Mouse (Mus musculus): ENCODE measurements around the gene Pet100. TPM values are rescaled to one million over a fixed set of nuclear protein-coding genes. Genes with fewer than 3 reads are reported as not detected.

The Pet100 gene
- polyA plus RNA-seq, 1 experiment from 2014 or later, result 94.0 TPM

DNA sequence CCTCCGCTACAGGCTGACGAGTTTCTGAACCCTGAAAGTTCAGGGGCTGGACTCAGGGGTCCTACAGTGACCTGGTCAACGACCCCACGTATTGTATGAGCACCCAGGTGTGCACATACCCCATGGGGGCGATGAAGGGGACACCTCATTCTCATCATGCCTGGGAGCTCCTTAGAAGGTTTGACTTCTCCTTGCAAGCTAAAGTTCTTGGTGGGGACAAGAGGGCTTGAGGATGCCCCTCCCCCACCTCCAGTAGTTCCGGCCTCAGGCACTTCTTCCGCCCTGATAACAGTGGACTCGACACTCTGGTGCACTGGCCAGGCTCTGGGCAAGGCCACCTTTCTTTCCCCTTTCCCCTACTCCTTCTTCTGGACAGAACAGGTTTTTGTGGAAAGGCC is 10.1 kb downstream of the Pet100 start:
- Histone ChIP-seq H3K27ac (replicated peaks) (peak overlapping the region; percentile 77), H3K4me1 (peaks cover 13% of the 10 kb centered on the region), H3K9me3 (replicated peaks) (no peaks in the 10 kb centered on the region), H3K27me3 (ENCODE audit: low read depth, poor library complexity, severe bottlenecking) (peaks cover 17% of the 10 kb centered on the region), H3K4me3 (peak overlapping the region; percentile 67), H3K36me3 (peaks cover 7% of the 10 kb centered on the region; the same call in 1 of the 2 replicates)
- DNase-seq (ENCODE audit: low spot score), result no peak
- 23% methylated on average over 8 of the region's 8 CpGs for WGBS

DNA sequence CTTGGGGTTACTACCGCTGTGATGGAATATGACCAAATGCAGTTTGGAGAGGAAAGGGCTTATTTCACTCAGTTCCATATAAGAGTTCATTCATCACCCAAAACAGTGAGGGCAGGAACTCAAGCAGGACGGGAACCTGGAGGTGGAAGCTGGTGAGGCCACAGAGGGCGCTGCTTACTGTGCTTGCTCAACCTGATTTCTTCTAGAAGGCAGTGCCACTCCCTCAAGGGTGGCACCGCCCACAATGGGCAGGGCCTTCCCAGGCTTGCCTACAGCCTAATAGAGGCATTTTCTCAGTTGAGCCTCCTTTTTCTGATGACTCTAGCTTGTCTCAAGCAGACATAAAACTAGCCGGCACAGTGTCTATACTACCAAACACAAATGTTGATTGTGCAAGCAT is 24.5 kb downstream of the Pet100 start:
- H3K4me3 ChIP-seq, result no peak overlapping the region
- no peaks in the 10 kb centered on the region for H3K27me3 ChIP-seq (ENCODE audit: low read depth, poor library complexity, severe bottlenecking)
- no peaks in the 10 kb centered on the region for H3K9me3 ChIP-seq (replicated peaks)
- no peaks in the 10 kb centered on the region for H3K36me3 ChIP-seq
- DNase-seq (ENCODE audit: low spot score), result no peak
- WGBS, result 22% methylated on average over 5 of the region's 5 CpGs
- no peaks in the 10 kb centered on the region for H3K4me1 ChIP-seq
- H3K27ac ChIP-seq (replicated peaks), result no peak overlapping the region

DNA sequence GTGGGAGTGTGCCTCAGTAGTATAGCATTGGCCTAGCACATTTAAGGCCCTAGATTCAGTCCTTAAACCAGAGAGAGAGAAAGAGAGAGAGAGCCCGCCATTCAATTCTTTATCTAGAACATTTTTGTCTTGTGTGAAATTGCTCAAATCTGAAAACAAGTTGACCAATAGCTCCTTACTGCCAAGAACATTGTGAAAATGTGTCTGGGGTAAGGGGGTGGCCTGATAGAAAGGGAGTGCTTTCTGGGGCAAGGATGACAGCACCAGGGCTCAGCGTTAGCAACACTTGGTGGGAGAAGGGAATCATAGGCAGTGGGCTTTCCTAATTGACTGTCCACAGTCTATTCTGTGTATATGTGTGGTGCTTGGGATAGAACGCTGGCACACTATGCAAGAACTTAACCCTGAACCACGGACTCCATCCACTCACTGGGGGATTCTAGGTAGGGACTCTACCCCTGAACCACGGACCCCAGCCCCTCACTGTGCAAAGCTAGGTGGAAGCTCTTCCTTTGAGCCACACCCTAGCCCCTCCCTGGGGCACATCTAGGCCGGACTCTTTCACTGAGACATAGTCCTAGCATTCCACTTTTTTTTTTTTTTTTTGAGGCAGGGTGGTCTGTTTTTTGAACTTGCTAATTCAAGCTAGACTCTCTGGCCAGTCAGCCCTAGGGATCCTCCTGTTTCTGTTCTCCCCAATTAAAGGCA is 25.6 kb downstream of the Pet100 start:
- no peaks in the 10 kb centered on the region for H3K36me3 ChIP-seq
- WGBS, result 86% methylated on average over 6 of the region's 6 CpGs
- no peak for DNase-seq (ENCODE audit: low spot score)
- no peaks in the 10 kb centered on the region for H3K4me1 ChIP-seq
- no peak overlapping the region for H3K27ac ChIP-seq (replicated peaks)
- H3K9me3 ChIP-seq (replicated peaks), result no peaks in the 10 kb centered on the region
- no peaks in the 10 kb centered on the region for H3K27me3 ChIP-seq (ENCODE audit: low read depth, poor library complexity, severe bottlenecking)
- no peak overlapping the region for H3K4me3 ChIP-seq

DNA sequence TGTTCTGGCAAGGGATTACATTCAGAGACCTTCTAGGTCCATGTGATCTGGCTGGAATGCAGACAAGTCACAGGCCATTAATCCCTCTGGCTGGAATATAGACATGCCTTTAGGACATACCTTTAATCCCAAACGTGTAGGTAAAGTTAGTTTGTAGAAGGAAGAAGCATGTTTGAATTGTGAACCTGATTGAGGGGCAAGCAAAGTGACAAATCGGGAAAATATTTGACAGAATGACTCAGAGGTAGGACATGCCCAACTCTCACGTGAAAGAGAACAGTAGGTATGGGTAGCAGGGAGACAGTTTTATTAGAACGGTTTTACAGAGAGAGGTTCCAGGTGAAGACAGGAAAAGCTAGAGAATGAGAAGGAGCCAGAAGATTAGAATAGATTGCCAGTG is 26.2 kb downstream of the Pet100 start:
- H3K36me3 ChIP-seq, result no peaks in the 10 kb centered on the region
- H3K27me3 ChIP-seq (ENCODE audit: low read depth, poor library complexity, severe bottlenecking), result no peaks in the 10 kb centered on the region
- 76% methylated on average over 4 of the region's 4 CpGs for WGBS
- H3K4me3 ChIP-seq, result no peak overlapping the region
- no peaks in the 10 kb centered on the region for H3K4me1 ChIP-seq
- DNase-seq (ENCODE audit: low spot score), result no peak
- no peaks in the 10 kb centered on the region for H3K9me3 ChIP-seq (replicated peaks)
- H3K27ac ChIP-seq (replicated peaks), result no peak overlapping the region

DNA sequence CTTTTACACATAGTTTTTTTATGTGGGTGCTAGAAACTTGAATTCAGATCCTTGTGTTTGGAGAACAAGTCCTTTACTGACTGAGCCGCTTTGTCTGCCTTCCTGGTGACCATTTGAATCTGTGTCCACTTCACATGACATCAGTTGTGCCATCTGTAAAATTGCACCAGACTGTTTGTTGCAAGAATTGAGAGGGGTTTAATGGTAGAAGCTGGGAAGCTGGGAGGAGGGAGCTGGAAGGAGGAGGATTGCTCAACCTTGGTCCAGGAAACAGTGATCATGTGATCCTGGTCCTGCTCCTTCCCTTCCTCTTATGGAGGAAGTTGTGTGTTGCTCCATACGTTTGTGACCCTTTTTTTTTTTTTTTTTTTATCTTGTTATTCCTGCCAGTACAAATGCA is 26.9 kb downstream of the Pet100 start:
- Histone ChIP-seq H3K36me3 (no peaks in the 10 kb centered on the region), H3K27ac (replicated peaks) (no peak overlapping the region), H3K4me1 (no peaks in the 10 kb centered on the region), H3K27me3 (ENCODE audit: low read depth, poor library complexity, severe bottlenecking) (no peaks in the 10 kb centered on the region), H3K9me3 (replicated peaks) (no peaks in the 10 kb centered on the region), H3K4me3 (no peak overlapping the region)
- 72% methylated on average over 2 of the region's 2 CpGs for WGBS
- DNase-seq (ENCODE audit: low spot score), result no peak

DNA sequence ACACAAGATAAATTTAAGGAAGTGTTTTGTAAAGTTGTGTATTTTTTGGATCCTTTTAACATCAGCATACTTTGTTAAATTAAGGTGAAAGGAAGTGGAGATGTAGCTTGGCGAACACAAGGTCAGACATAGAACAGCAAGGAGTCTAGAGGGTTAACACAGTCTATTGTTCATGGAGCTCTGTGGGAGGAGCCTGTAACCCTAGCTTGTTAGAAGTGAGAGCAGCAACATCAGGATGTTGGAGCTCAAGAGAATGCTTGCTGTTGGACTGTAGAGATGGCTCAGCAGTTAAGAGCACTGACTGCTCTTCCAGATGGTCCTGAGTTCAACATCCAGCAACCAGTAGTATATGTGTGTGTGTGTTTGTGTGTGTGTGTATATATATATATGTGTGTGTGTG is 27.6 kb downstream of the Pet100 start:
- WGBS, result 44% methylated on average over 1 of the region's 1 CpGs
- no peaks in the 10 kb centered on the region for H3K4me1 ChIP-seq

DNA sequence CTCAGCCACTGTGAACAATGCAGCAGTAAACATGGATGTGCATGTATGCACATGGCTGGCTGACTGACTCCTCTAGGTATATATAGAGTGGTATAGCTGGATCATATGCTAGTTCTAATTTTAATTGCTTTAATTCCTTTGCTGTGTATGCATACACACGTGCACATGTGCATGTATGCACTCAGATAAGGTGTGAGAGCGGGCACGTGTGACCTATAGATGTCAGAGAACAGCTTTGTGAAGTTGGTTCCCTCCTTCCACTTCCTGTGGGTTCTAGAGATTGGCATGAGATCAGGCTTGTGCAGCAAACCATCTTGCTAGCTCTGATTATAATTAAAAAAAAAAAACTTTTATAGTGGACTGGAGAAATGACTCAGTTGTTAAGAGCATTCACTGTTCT is 31.5 kb downstream of the Pet100 start:
- DNase-seq (ENCODE audit: low spot score), result no peak
- Histone ChIP-seq H3K36me3 (no peaks in the 10 kb centered on the region), H3K27me3 (ENCODE audit: low read depth, poor library complexity, severe bottlenecking) (no peaks in the 10 kb centered on the region), H3K9me3 (replicated peaks) (no peaks in the 10 kb centered on the region), H3K27ac (replicated peaks) (no peak overlapping the region), H3K4me3 (no peak overlapping the region), H3K4me1 (peaks cover 11% of the 10 kb centered on the region)
- 71% methylated on average over 3 of the region's 3 CpGs for WGBS

More for the DNA sequence above, 27.6 kb downstream of the Pet100 start:
- Histone ChIP-seq H3K4me3 (no peak overlapping the region), H3K27me3 (ENCODE audit: low read depth, poor library complexity, severe bottlenecking) (no peaks in the 10 kb centered on the region), H3K9me3 (replicated peaks) (no peaks in the 10 kb centered on the region), H3K27ac (replicated peaks) (no peak overlapping the region), H3K36me3 (no peaks in the 10 kb centered on the region)
- no peak for DNase-seq (ENCODE audit: low spot score)

DNA sequence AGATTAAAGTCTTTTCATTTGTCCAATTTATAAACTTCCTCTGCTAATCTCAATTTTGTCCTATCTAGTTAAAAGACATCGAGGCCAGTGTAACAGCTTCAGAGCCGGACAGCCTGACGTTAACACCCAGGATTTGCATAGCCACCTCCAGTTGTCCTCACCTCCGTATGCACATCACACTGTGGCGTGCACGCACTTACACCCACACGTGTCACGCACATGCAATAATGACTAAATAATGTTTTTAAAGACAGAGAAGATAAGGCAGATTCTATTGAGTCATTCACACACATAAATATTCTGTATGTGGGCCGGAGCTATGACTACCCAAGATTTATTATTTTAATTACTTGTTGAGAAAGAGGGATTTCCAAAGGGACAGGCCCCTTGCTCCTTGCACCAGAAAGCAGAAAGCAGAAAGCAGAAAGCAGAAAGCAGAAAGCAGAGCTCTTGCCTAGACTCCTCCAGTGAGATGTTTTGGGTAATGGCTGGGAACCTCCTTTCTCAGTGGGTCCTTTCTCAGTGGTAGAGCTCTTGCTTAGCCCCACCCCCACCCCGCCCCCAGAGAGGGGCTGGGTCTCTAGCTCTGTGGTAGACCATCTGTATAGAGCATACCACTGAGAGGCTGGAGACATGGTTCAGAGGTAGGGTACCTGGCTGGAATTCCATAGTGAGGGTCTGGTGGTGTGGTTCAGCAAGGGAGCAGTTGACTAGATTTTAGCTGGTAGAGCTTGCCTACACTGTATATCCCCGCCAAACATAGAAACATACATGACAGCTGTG is 33.6 kb downstream of the Pet100 start:
- no peak for DNase-seq (ENCODE audit: low spot score)
- H3K36me3 ChIP-seq, result no peaks in the 10 kb centered on the region
- H3K27ac ChIP-seq (replicated peaks), result no peak overlapping the region
- H3K4me1 ChIP-seq, result peaks cover 11% of the 10 kb centered on the region
- no peaks in the 10 kb centered on the region for H3K27me3 ChIP-seq (ENCODE audit: low read depth, poor library complexity, severe bottlenecking)
- H3K9me3 ChIP-seq (replicated peaks), result no peaks in the 10 kb centered on the region
- H3K4me3 ChIP-seq, result no peak overlapping the region
- WGBS, result 77% methylated on average over 11 of the region's 11 CpGs

DNA sequence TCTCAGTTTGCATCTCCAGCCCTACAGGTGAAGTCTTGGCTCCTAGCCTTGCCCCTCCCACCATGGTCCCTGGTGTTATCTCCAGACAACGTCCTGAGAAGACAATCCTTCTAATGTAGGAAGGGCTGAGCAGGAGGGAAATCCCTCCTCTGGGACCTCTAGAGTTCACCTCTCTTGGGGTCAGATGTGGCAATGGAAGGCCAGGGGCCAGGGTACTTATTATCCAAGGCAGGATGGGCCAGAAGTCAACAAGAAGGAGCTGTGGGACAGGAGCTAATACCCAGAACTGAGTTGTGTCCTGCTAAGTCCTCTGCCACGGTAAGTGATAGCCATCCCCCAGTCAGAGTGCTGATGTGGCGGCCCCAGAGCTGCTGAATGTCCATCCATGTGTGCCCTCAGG is 34.2 kb downstream of the Pet100 start, which contains the start of gene Retn:
TSS of gene Retn (plus strand) at position 245 of the 400 bp plus-strand sequence.
- 73% methylated on average over 3 of the region's 3 CpGs for WGBS
- Histone ChIP-seq H3K27ac (replicated peaks) (no peak within 1 kb of the TSS), H3K27me3 (ENCODE audit: low read depth, poor library complexity, severe bottlenecking) (no peaks in the 10 kb centered on the region)

DNA sequence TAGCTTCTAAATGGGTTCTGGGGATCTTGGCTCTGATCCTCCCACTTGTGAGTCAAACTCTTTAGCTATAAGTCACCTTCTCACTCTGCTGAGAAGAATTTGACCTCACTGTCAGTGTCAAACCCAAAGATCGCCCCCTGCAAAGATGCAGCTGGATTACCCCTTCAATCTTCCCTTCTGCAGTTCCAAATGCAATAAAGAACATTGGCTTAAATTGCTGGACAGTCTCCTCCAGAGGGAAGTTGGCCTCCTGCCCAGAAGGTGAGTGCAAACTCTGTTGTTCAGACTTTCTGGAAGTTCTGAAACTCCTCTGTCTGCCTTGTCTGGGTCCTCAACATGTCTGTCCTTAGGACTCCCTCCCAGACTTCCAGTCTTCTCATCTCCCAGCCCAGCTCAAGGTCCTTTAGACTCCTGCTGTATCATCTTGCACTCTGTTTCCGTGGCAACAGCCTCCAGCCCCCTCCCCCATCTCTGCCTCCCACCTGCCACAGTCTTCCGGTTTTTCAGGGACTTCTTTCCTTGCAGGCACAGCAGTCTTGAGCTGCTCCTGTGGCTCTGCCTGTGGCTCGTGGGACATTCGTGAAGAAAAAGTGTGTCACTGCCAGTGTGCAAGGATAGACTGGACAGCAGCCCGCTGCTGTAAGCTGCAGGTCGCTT is 35.5 kb downstream of the Pet100 start:
- no peaks in the 10 kb centered on the region for H3K27me3 ChIP-seq (ENCODE audit: low read depth, poor library complexity, severe bottlenecking)
- peak overlapping the region; percentile 19; the same call in 1 of the 2 replicates for H3K27ac ChIP-seq (replicated peaks)
- peak overlapping the region; percentile 30; the same call in 1 of the 2 replicates for H3K4me3 ChIP-seq
- peak; percentile 53 for DNase-seq (ENCODE audit: low spot score)
- H3K4me1 ChIP-seq, result peaks cover 11% of the 10 kb centered on the region
- no peaks in the 10 kb centered on the region for H3K9me3 ChIP-seq (replicated peaks)
- H3K36me3 ChIP-seq, result no peaks in the 10 kb centered on the region
- 25% methylated on average over 7 of the region's 7 CpGs for WGBS

More for the DNA sequence above, 34.2 kb downstream of the Pet100 start, which contains the start of gene Retn:
- H3K4me3 ChIP-seq, result no peak within 1 kb of the TSS
- peaks cover 11% of the 10 kb centered on the region for H3K4me1 ChIP-seq
- H3K36me3 ChIP-seq, result no peaks in the 10 kb centered on the region
- no peaks in the 10 kb centered on the region for H3K9me3 ChIP-seq (replicated peaks)
- no peak for DNase-seq (ENCODE audit: low spot score)

DNA sequence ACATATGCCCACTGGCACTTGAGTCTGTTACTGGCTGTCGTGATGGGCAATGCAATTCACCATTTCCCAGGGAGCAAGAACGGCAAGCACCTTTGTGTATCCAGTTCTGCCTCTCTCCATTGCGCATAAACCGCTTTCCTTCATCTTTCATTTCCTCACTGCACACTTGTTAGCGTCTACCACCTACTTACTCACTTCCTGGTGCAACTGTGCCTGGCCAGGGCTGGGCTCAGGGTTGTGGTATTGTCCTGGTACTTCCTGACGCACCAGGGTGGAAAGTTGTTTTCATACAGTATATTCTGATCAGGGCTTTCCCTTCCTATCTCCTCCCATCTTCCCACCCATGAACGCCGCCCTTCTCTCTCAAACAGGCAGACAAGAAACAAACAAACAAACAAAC is 39.5 kb downstream of the Pet100 start:
- Histone ChIP-seq H3K4me1 (peaks cover 11% of the 10 kb centered on the region), H3K36me3 (no peaks in the 10 kb centered on the region), H3K27me3 (ENCODE audit: low read depth, poor library complexity, severe bottlenecking) (no peaks in the 10 kb centered on the region), H3K9me3 (replicated peaks) (no peaks in the 10 kb centered on the region), H3K4me3 (no peak overlapping the region), H3K27ac (replicated peaks) (no peak overlapping the region)
- WGBS, result 88% methylated on average over 8 of the region's 8 CpGs
- DNase-seq (ENCODE audit: low spot score), result no peak

DNA sequence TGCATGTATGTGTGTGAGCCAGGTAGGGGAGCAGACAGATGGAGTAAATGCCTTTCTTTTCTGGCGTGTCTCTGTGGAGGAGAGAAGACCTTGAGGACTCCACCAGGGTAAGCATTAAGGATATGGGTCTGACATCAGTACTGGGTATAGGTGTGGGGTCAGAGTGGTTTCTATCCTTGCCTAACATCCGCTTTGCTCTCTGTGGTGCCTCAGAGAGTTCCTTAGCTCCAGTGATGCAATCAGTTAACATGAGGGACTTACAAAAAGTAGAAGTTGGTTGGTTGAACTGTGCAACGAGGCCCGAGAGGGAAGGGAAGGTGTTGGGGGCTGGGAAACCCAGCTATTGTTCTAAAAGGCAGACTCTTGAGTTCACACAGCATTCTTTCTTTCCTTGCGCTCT is 43.1 kb downstream of the Pet100 start:
- no peaks in the 10 kb centered on the region for H3K27me3 ChIP-seq (ENCODE audit: low read depth, poor library complexity, severe bottlenecking)
- no peak for DNase-seq (ENCODE audit: low spot score)
- 64% methylated on average over 5 of the region's 5 CpGs for WGBS
- no peak overlapping the region for H3K4me3 ChIP-seq
- H3K4me1 ChIP-seq, result no peaks in the 10 kb centered on the region
- no peak overlapping the region for H3K27ac ChIP-seq (replicated peaks)
- H3K36me3 ChIP-seq, result no peaks in the 10 kb centered on the region
- H3K9me3 ChIP-seq (replicated peaks), result no peaks in the 10 kb centered on the region

DNA sequence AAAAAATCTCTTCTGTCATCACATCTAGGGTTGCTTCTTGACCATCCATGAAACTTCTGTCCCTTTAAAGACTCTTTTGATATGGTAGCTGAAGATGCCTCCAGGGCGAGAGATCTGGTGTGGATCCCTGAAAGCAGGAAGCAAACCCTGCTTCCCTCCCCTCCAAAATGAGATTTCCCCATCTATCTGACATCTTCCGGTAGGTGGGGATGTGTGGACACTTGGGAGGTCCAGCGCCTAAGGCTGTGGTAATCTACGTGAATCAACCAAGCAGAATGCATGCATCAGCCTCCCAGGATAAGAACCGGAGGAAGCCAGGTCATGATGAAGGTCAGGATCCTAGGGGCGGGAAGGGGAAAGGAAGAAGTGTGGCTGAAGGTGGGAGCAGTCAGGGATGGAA is 44.2 kb downstream of the Pet100 start, which contains the start of gene Mcemp1:
TSS of gene Mcemp1 (plus strand) at position 248 of the 400 bp plus-strand sequence.
- Histone ChIP-seq H3K27me3 (ENCODE audit: low read depth, poor library complexity, severe bottlenecking) (no peaks in the 10 kb centered on the region), H3K36me3 (no peaks in the 10 kb centered on the region), H3K4me3 (no peak within 1 kb of the TSS), H3K9me3 (replicated peaks) (no peaks in the 10 kb centered on the region), H3K27ac (replicated peaks) (no peak within 1 kb of the TSS), H3K4me1 (no peaks in the 10 kb centered on the region)
- no peak for DNase-seq (ENCODE audit: low spot score)
- WGBS, result 78% methylated on average over 6 of the region's 6 CpGs
